Mouse (Mus musculus): ENCODE results near the gene Tbc1d17. TPM values are rescaled to one million over a fixed set of nuclear protein-coding genes. Genes with fewer than 3 reads are reported as not detected.

Gene Tbc1d17
- total RNA-seq, 2 experiments from 2014 or later = 26.7 to 49.6 TPM

DNA sequence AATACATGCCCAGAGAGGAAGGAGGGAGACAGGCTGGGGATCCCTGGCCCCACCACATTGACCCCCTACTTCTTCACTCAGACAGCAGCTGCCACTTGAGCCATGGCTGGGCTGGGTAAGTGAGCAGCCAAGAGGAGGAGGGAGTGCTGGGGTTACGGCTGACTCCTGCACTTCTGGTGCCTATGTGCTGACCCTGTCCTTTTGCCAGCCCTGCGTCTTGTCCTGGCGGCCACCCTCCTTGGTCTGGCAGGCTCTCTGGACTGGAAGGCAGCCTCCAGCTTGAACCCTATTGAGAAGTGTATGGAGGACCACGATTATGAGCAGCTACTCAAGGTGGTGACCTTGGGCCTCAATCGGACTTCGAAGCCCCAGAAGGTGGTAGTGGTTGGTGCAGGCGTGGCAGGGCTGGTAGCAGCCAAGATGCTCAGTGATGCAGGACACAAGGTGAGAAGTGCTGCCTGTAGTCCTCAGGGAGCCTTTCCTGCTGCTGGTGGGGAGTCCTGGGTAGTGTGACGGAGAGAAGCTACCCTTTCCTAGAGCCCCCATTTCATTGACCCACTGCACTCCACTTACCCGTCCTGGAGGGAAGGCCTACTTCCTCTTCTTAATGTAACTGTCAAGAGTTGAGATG lies 12.3 kb downstream of the Tbc1d17 start:
- ATAC-seq (replicated peaks; ENCODE audit: low FRiP score, low TSS enrichment, poor library complexity, severe bottlenecking) = no peak

DNA sequence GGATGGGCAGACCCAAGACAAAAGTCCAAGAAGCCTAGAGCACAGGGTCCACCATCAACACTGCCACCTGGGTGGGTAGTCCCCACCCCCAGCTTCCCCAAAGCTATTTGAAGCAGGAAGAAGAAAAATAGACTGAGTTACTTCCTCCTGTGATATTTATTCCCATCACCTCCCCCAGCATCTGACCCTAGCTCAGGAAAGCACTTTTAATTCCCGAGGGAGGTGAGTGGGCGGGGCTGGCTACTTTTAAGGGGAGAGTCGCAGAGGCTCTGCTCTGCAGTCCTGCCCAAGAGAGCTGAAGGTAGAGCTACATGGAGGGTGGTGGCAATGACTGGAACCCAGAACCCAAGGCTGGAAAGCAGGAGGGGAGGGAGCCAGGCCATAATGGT lies 12.9 kb downstream of the Tbc1d17 start:
- no peak for ATAC-seq (replicated peaks; ENCODE audit: low FRiP score, low TSS enrichment, poor library complexity, severe bottlenecking)

GRCm38 (mm10) chr7:44835373-44836015 lies 13.4 kb downstream of the Tbc1d17 start:
- no peak for ATAC-seq (replicated peaks; ENCODE audit: low FRiP score, low TSS enrichment, poor library complexity, severe bottlenecking)

DNA sequence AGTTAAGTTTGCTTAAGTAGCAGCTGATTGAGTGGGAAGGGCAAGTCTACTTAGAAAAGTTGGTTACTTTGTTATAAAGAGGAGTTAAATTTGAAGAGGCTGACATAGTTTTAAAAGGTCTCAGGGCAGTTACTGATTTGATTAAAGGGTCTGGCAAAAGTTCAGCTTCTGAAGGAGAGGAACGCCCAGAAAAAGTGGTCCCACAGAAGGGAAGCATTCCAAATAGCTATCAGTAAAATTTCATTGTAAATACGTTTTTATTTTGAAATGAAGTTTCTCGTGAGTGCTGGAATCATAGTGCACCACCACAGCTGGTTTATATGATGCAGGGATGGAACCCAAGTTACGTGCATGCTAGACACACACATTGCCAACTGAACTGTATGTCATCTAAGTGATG lies 16.1 kb downstream of the Tbc1d17 start:
- ATAC-seq (replicated peaks; ENCODE audit: low FRiP score, low TSS enrichment, poor library complexity, severe bottlenecking) = no peak

GRCm38 (mm10) chr7:44828706-44829105 lies 20.2 kb downstream of the Tbc1d17 start:
- ATAC-seq (replicated peaks; ENCODE audit: low FRiP score, low TSS enrichment, poor library complexity, severe bottlenecking) = no peak

DNA sequence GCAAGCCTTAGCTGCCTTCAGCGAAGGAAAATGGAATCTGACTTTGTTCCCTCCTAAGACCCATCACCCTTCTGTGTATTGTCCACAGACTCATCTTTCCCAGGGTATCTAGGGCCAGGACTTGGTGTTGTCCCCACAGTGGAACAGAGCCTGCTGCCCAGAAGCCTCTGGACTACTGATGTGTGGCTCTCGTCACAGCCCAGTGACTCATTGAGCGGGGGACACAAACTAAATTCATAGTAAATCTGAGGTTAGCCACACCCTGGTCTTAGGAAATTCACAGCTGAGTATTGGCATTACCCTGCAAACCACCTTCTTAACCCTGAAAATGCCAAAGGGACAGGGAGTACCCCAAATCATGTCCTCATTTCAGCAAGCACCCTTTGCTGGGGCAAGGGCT lies 22.1 kb downstream of the Tbc1d17 start:
- ATAC-seq (replicated peaks; ENCODE audit: low FRiP score, low TSS enrichment, poor library complexity, severe bottlenecking) = no peak

DNA sequence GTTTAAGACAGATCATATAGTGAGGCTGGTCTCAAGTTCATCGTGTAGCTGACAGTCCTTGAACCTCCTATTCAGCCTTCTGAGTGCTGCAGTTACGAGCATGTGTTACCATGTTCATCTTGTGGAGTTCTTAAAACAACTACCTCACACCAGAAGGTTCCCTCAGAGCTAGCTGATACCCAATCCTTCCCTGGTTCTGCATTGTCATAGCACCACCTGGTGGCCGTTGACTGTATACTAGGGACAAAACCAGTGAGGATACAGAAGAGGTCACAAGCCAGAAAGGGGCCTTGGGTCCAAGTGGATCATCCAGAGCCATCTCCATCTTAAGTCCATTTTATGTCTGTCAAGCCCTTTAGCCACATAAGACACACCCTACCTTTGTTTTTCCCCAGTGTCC lies 24.0 kb downstream of the Tbc1d17 start:
- ATAC-seq (replicated peaks; ENCODE audit: low FRiP score, low TSS enrichment, poor library complexity, severe bottlenecking) = no peak; the same call in 1 of the 2 replicates

- ATAC-seq (replicated peaks; ENCODE audit: low FRiP score, low TSS enrichment, poor library complexity, severe bottlenecking) = peak; percentile 38; the same call in 1 of the 2 replicates
Observed at GRCm38 (mm10) chr7:44823409-44823808, 25.5 kb downstream of the Tbc1d17 start.

DNA sequence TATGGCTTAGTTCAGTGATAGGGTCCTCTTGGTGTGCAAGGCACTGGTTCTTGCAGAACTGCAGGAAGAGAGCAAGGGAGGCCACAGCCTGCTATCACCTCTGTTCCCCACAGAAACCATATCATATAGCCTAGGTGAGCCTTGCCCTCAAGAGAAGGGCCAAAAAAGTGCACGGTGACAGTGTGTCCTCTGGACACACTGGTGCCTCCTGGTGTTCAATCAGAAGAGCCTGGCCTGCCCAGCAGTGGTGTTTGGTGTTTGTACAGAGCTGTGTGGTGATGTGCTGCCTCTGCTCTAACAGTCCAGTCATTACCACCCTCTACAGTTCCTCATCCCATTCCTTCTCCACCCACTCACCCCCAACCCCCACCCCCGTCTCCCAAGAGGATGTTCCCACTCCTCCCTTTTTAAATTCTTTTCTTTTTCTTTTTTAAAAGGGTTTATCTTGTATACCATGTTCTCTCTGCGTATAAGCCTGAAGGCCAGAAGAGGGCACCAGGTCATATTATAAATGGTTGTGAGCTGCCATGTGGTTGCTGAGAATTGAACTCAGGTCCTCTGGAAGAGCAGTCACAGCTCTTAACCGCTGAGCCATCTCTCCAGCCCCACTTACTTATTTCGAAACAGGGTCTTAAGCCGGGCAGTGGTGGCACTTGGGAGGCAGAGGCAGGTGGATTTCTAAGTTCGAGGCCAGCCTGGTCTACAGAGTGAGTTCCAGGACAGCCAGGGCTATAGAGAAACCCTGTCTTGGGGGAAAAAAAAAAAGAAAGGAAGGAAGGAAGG lies 27.0 kb downstream of the Tbc1d17 start:
- peak; percentile 35 for ATAC-seq (replicated peaks; ENCODE audit: low FRiP score, low TSS enrichment, poor library complexity, severe bottlenecking)

GRCm38 (mm10) chr7:44820525-44820924 lies 28.4 kb downstream of the Tbc1d17 start:
- ATAC-seq (replicated peaks; ENCODE audit: low FRiP score, low TSS enrichment, poor library complexity, severe bottlenecking) = no peak

DNA sequence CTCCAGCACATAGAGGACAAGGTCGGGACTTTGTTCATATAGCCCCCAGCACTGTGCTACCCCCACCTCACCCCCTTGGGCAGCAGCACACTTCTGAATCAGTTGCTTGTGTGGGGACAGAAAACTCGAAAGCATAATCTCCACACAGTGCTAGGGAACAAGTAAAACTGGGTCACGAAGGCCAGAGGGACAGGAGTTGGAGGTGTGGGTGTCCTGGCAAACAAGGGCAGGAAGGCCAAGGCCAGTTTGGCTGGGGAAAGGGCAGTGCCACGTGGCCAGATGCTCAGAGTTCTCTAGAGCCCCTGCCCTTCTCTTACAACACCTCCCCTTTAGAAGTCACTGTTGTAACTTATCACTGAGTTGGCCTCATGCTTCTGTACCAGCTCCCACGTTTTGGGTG lies 29.0 kb downstream of the Tbc1d17 start:
- ATAC-seq (replicated peaks; ENCODE audit: low FRiP score, low TSS enrichment, poor library complexity, severe bottlenecking) = no peak

- ATAC-seq (replicated peaks; ENCODE audit: low FRiP score, low TSS enrichment, poor library complexity, severe bottlenecking) = no peak
Observed at GRCm38 (mm10) chr7:44819391-44819790, 29.5 kb downstream of the Tbc1d17 start.

DNA sequence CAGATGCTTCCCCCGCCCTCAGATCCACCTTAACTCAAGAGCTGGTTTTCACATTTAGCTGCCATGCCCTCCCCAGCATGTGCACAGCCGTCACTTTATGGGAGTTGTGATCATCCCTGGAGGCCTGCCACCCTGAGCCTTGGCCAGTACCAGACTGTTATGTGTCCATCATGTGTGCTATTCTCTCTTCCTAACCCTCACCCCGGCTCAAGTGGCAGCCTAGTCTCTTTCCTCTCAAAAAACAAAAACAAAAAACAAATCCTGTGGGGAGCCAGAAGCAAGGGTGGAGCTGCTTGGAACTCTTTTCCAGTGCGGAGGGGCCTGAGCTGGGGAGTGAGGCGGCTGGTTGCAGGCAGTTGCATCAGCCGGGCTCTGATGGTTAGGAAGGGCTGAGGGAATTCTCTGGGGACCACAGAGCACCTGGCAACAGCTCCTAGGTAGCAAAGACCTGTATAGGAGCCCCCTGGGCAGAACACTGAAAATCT lies 30.1 kb downstream of the Tbc1d17 start:
- no peak for ATAC-seq (replicated peaks; ENCODE audit: low FRiP score, low TSS enrichment, poor library complexity, severe bottlenecking)

- ATAC-seq (replicated peaks; ENCODE audit: low FRiP score, low TSS enrichment, poor library complexity, severe bottlenecking) = no peak
Observed at GRCm38 (mm10) chr7:44818164-44818563, 30.7 kb downstream of the Tbc1d17 start.

DNA sequence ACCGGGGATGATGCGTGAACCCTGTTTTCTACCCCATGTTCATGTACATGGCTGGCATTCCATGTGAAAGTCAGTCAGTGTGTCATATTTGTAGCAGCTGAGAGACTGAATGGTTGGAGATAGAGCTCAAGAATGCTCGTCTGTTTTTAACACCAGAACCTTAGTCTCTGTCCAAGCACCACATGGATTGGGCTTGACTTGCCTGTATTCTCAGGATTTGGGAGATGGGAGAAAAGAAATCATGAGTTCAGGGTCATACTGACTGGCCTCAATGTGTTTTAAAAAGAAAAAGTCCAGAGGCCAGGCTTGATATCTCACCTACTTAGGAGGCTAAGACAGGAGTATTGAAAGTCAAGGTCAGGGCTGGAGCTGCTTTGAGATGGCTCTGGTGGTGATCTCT lies 31.4 kb downstream of the Tbc1d17 start:
- no peak for ATAC-seq (replicated peaks; ENCODE audit: low FRiP score, low TSS enrichment, poor library complexity, severe bottlenecking)

DNA sequence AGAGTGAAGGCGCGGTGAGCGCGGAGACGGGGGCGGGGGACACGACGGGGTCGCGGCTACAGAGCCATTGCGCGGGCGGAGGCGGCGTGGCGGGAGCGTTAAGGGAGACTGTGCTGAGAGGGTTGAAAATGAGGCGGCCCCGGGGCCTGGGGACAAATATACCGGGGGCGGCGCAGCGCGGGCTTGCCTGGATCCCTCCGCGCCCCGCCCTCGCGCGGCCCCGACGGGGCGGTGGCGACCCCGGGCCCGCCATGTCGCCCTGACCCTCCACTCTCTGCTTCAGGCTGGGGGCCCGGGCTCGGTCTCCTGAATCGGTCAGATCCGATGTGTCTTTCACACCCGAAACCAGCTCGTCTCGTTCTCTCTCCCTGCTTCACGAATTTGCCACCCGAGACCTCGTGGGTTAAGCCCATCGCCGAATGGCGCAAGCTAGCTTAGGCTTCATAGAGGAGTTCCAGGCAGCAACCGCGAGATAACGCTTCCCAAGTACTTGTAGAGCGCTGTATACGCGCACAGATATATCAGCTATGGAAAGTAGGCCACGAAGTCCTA lies 32.3 kb downstream of the Tbc1d17 start, which contains the start of gene Atf5:
TSS of gene Atf5 (minus strand) at position 189 of the 552 bp plus-strand sequence.
- ATAC-seq (replicated peaks; ENCODE audit: low FRiP score, low TSS enrichment, poor library complexity, severe bottlenecking) = no peak

DNA sequence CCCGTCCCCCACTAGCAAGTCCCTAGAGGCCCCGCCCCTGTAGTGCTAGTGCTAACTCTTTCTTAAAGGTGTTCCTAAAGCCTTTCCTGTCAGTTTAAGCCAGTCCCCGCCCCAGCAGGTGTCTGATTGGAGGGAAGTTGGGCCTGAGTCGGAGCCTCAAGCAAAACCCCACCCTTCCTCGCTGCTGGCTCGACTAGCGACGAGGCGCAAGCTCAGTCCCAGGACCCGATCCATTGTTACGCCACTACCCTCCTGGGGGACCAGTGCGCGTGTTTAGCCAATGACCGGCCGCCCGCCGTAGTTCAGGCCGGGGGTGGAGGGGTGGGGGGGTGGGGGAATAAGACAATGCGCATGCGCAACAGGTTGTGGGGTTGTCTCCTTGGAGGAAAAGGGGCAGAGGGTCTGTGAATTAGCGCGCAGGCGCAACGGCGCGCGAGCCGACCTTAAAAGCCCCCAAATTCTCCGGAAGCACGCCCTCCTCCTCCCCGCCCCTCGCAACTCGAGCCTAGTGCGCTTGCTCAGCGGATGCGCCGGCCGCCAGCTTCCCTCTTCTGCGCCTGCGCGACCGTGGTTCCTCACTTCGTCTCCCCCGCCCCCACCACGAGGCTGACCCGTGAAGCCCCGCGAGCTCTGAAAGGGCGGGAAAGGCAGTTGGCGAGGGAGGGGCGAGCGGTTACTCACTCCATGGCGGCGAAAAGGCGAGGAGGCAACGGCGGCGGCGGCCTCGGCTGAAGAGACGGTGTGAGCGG lies 33.0 kb downstream of the Tbc1d17 start, which contains the start of the genes Nup62 and Il4i1:
TSS of gene Nup62 (plus strand) at position 368 of the 749 bp plus-strand sequence.
TSS of gene Il4i1 (plus strand) at position 667 of the 749 bp plus-strand sequence.
- peak; percentile 92 for ATAC-seq (replicated peaks; ENCODE audit: low FRiP score, low TSS enrichment, poor library complexity, severe bottlenecking)

DNA sequence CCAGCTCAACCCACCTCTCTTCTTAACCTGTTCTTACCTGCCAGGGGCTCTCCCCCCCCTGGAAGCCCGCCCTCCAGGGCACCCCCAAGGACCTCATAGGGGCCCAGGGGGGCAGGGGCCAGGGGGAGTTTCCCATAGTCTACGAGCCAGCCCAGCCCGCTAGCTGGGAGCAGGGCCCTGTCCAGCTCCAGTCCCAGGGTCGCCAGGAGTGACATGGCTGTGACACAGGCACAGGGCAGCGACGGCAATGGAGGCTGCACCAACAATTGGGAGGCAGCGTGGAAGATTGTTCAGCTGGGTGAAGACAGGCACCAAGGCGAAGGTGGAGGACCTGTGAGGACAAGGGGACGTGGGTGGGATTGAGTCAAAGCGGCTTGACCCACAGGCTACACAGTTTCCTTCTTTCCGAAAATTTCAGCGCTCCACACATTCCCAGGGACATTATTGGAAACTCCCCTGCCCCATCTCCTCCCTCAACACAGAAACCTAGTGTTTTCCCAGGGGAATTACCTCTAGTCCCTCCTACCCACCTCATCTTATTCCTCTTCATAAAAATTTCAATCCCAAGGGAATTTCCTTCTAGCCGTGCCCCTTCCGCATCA lies 33.8 kb downstream of the Tbc1d17 start:
- no peak for ATAC-seq (replicated peaks; ENCODE audit: low FRiP score, low TSS enrichment, poor library complexity, severe bottlenecking)

DNA sequence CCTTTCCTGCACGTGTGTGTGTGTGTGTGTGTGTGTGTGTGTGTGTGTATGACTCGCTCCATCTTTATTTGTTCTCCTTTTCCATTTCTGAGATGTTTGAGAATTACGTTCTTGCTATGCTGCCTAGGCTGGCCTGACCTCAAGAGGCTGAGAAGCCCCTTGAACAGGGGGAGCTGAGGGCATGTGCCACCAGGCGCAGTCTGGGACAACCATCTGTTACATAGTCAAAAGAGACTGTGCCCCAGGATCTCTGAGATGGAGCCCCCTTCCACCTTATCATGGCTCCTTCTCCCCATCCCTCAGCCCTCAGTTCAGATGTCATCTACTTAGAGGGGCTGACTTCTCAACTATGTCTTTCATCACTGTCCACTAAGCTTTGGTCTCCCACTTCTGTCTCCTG lies 34.5 kb downstream of the Tbc1d17 start:
- ATAC-seq (replicated peaks; ENCODE audit: low FRiP score, low TSS enrichment, poor library complexity, severe bottlenecking) = no peak

Data from megakaryocyte-erythroid progenitor cell, adult 5-6 weeks (primary cell).